Mouse (Mus musculus): ENCODE measurements around the gene Terf2. TPM values are rescaled to one million over a fixed set of nuclear protein-coding genes. Genes with fewer than 3 reads are reported as not detected.
"Not testable (repeated sequence)": the region's sequence is repeated elsewhere in the genome, so short reads cannot be mapped to it uniquely, and the experiment has no call there.

Gene Terf2
- total RNA-seq, 2 experiments from 2014 or later, result 14.4 to 15.0 TPM

DNA sequence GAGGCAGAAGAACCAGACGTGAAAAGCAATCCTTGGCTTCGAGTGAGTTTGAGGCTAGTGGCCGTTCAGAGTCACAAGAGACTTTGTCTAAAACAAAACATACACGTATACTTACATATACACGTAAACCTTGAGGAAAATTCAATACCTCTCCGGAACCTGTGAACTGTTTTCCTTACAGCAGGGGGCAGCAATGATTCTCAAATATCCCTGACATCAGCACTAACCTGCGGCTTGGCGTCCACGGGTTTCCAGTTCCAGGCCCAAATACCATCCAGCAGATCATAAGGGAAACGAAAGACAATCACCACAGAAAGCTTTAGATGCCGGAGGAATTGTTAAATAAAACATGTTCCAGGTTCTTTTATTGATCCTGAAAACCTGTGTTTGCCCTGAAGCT is 19.7 kb upstream of the Terf2 start:
- intact Hi-C loops (cut with DNase I), result loop anchor here (1.0 to 5.0 kb wide), 3 partner anchors 56 to 208 kb away; no protein-coding TSS in a partner anchor
- peak; percentile 81 to 88 for DNase-seq

DNA sequence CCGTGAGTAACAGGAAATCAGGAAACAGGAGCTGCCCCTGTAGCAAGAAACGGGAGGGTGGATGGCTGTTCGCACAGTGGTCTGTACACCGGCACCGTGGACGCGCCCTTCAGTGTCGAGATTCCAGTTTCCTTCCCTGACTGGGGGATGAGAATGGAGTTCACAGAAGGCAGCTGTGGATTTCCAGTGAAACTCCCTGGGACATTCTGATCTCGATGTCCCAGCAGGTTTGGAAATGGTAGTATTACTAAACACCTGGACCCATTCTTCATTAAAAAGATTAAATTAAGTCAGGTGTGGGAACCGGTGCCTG is 18.6 kb upstream of the Terf2 start:
- DNase-seq, result no peak

GRCm38 (mm10) chr8:107114150-107115007 is 18.0 kb upstream of the Terf2 start:
- intact Hi-C loops (cut with DNase I), result loop anchor here (5.0 kb wide), 2 partner anchors 58 to 88 kb away; no protein-coding TSS in a partner anchor
- no peak for DNase-seq

More for the DNA sequence above, 18.6 kb upstream of the Terf2 start:
- intact Hi-C loops (cut with DNase I), result loop anchor here (5.0 kb wide), 2 partner anchors 57 to 87 kb away; no protein-coding TSS in a partner anchor

DNA sequence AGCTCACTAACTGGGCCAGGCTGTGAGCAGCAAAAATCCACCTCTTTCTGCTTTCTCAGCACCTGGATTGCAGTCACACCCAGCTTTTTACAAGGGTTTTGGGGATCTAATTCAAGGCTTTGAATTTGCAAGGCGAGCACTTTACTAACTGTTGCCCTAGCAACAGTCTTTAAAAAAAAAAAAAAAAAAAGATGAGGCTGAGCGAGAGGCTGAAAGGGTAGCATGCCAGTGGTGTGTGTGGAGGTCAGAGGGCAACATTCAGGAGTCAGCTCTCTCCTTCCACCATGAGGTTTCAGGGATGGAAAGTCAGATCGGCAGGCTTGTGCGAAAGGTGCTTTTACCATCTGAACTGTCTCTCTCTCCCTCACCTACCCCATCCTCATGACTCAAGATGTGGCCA is 16.9 kb upstream of the Terf2 start:
- intact Hi-C loops (cut with DNase I), result no loop called here
- DNase-seq, result no peak

- DNase-seq, result peak in 1 of 2 experiments; percentile 16
- intact Hi-C loops (cut with DNase I), result no loop called here
Measured at GRCm38 (mm10) chr8:107111340-107112105, 15.2 kb upstream of the Terf2 start.

DNA sequence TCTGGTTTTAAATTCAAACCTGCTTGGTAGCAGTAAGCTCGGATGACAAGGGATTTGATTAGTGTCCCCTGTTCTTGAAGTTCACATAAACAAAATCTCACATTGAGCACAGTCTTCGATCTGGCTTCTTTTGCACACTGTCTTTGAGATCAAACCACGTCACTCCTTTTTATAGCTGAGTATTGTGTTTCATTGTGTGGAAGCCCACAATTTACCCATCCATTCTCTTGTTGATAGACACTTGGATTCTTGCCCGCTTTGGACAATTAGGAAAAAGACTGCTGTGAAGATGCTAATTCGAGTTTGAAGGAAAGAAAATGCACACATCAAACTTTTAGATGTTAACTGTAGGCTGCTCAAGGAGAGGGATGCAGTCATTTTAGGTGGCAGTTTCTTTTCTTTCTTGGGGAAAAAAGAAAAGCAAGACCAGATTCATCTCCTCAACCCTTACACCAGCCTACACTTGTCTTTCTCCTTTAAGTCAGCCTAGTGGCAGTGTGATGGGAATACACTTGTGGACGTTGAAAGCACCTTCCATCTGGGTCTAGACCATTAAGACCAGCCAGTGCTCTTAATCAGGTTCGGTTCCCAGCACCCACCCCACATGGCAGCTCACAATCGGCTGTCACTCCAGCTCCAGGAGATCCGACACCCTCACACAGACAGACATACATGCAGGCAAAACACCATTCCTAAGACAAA is 14.4 kb upstream of the Terf2 start:
- intact Hi-C loops (cut with DNase I), result no loop called here

GRCm38 (mm10) chr8:107109816-107110435 is 13.6 kb upstream of the Terf2 start:
- DNase-seq, result no peak
- intact Hi-C loops (cut with DNase I), result no loop called here

More for the DNA sequence above, 14.4 kb upstream of the Terf2 start:
- no peak for DNase-seq

DNA sequence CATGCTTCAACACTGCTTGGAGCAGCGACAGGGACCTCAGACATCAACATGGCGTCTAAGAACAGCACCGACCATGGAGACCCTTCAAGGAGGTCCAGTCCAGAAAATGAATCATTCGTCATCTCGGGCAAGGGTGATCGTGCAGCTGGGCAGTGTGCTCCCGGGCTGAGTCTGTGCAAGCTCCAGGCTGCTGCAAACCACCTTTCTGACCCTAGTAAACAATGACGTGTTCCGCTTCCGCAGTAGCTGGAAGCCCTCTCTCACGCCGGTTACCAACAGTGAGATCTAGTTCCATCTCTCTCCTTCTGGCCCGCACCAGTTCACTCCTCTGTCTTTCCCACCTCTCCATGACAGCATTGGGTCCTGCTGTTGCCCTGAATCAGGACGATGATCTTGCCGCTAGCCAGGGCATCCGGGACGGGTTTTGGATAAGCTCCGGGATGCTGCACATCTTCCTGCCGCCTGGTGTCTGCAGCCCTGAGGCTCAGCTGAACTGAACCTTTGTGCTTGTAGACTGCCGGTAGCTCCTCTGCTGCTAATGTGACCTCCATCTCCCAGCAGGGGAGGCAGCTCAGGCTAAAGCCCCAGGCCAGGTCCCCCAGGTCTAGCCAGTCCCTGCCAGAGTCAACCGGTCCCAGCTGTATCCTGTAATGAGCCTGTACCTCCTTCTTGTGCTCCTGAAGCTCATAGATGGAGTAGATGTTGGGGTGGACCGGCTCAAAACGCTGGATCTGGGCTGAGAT is 12.8 kb upstream of the Terf2 start:
- no peak for DNase-seq
- intact Hi-C loops (cut with DNase I), result no loop called here

DNA sequence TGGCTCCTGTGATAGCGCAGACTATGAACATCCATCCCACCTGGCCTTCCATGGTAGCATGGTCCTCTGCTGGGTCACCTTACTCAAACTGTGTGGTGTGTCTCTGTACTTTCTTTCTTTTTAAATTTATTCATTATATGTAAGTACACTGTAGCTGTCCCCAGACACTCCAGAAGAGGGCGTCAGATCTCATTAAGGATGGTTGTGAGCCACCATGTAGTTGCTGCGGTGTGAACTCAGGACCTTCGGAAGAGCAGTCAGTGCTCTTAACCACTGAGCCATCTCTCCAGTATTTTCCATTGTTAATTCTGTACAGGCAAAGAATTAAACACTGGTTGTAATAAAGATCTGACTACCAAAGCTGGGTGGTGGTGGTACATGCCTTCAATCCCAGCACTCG is 11.7 kb upstream of the Terf2 start:
- DNase-seq; intact Hi-C loops (cut with DNase I): not testable (repeated sequence)

GRCm38 (mm10) chr8:107104547-107104946 is 8.2 kb upstream of the Terf2 start:
- peak; percentile 80 to 90 for DNase-seq
- intact Hi-C loops (cut with DNase I), result loop anchor here (5.0 kb wide), 1 partner anchor 323 kb away; the partner anchor contains the start of gene Nob1

DNA sequence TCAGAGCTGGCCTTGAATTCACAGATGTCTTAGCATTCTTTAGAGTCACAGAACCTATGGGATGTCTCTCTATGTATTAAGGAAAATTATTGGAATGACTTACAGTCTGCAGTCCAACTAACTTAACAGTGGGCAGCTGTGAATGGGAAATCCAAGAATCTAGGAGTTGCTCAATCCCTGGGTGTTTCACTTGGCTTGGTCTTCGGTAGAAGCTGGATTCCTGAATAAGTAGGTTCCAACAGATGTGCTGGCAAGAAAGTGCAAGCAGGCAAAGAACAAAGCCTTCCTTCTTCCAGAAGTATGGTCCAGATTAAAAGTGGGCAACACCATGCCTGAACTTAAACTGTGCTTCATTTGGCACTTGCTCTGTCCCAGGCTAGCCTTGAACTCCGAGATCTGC is 4.3 kb upstream of the Terf2 start:
- intact Hi-C loops (cut with DNase I), result loop anchor here (5.0 kb wide), 1 partner anchor 327 kb away; the partner anchor contains the start of gene Nob1
- DNase-seq, result no peak

GRCm38 (mm10) chr8:107095717-107096365 is 506 bp downstream of the Terf2 start:
- no peak for DNase-seq
- intact Hi-C loops (cut with DNase I), result no loop called here

DNA sequence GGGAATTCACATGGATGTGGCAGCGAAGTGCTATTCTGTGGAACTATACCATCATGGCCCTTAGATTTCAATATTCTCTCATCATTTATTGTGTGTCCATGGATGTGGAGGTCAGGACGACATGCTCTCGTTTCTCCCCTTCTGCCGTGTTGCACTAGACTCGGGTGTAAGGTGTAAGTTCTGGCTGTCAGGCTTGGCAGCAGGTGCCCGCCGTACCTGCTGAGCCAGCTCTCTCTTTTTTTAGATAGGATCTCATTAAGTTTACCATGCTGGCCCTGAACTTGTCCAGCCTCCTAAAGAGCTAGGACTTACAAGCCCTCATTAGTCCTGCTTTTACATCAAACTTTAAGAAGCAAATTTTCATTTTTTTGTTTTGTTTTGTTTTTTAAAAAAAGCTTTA is 5.8 kb downstream of the Terf2 start:
- intact Hi-C loops (cut with DNase I), result no loop called here
- no peak for DNase-seq

GRCm38 (mm10) chr8:107088526-107089063 is 7.8 kb downstream of the Terf2 start:
- intact Hi-C loops (cut with DNase I), result no loop called here
- DNase-seq, result no peak

GRCm38 (mm10) chr8:107086018-107086417 is 10.3 kb downstream of the Terf2 start:
- intact Hi-C loops (cut with DNase I), result no loop called here
- DNase-seq, result no peak

GRCm38 (mm10) chr8:107085358-107085757 is 11.0 kb downstream of the Terf2 start:
- no peak for DNase-seq
- intact Hi-C loops (cut with DNase I), result no loop called here

DNA sequence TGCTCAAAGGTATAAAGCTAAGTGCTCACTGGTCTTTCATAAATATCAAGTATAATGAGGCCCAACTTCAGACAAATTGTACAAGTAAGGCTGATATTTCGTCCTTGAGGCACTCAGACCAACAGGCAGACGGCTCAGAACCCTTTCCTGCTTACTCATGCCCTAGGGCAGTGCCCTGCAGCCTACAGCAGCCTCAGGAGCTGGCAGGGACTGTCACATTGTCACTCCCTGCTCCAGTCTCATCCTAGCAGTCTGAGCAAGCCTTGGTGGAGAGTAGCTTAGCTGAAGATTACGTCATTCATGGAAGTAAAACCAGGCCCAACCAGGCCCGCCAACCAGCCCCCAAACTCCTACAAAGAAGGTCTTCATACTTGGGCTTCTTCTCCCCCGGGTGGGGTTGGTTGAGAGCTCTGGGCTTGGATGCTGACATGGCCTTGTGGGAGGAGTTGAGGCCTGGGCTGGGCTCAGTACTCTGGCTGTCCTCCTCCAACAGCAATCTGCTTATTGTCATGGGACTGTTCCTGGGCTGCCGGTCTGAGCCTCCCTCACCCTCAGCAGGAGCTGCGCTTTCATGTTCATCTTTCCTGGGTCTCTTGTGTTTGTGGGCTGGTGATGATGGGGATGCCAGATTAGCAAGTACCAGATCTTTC is 20.0 kb downstream of the Terf2 start:
- peak; percentile 19 to 21 for DNase-seq
- intact Hi-C loops (cut with DNase I), result no loop called here

- intact Hi-C loops (cut with DNase I), result no loop called here
- DNase-seq, result no peak
Measured at GRCm38 (mm10) chr8:107074128-107074527, 22.2 kb downstream of the Terf2 start.
